Mouse (Mus musculus): ENCODE data around the gene Rgs14. TPM values are rescaled to one million over a fixed set of nuclear protein-coding genes. Genes with fewer than 3 reads are reported as not detected.

Gene Rgs14
- polyA plus RNA-seq, 1 experiment from 2014 or later = 0.29 TPM

GRCm38 (mm10) chr13:55411826-55412225, 42.3 kb downstream of the Rgs14 start:
- Histone ChIP-seq H3K4me3 (no peak overlapping the region), H3K36me3 (no peaks in the 10 kb centered on the region), H3K4me1 (replicated peaks) (peaks cover 7% of the 10 kb centered on the region), H3K4me2 (no peak overlapping the region), H3K9me3 (no peaks in the 10 kb centered on the region), H3K27me3 (peaks cover 9% of the 10 kb centered on the region; the same call in 1 of the 2 replicates), H3K9ac (no peak overlapping the region), H3K27ac (replicated peaks) (no peak overlapping the region)
- 75% methylated on average over 7 of the region's 7 CpGs for WGBS
- ATAC-seq (ENCODE audit: low FRiP score, low read depth) = no peak

- H3K36me3 ChIP-seq = no peaks in the 10 kb centered on the region
- ATAC-seq (ENCODE audit: low FRiP score, low read depth) = no peak
- H3K27ac ChIP-seq (replicated peaks) = no peak overlapping the region
- peaks cover 12% of the 10 kb centered on the region for H3K27me3 ChIP-seq
- no peak overlapping the region for H3K9ac ChIP-seq
- WGBS = 81% methylated on average over 13 of the region's 13 CpGs
- H3K4me1 ChIP-seq (replicated peaks) = peaks cover 7% of the 10 kb centered on the region
- H3K4me3 ChIP-seq = no peak overlapping the region
- no peaks in the 10 kb centered on the region for H3K9me3 ChIP-seq
- no peak overlapping the region for H3K4me2 ChIP-seq
These were observed 43.2 kb downstream of the Rgs14 start for GRCm38 (mm10) chr13:55412643-55413307.

- H3K36me3 ChIP-seq = no peaks in the 10 kb centered on the region
- H3K27ac ChIP-seq (replicated peaks) = no peak overlapping the region
- H3K9me3 ChIP-seq = no peaks in the 10 kb centered on the region
- WGBS = 82% methylated on average over 12 of the region's 12 CpGs
- peaks cover 9% of the 10 kb centered on the region for H3K4me1 ChIP-seq (replicated peaks)
- no peak overlapping the region for H3K4me2 ChIP-seq
- H3K9ac ChIP-seq = no peak overlapping the region
- no peak overlapping the region for H3K4me3 ChIP-seq
- H3K27me3 ChIP-seq = peaks cover 12% of the 10 kb centered on the region
- no peak for ATAC-seq (ENCODE audit: low FRiP score, low read depth)
These were observed 43.8 kb downstream of the Rgs14 start for GRCm38 (mm10) chr13:55413333-55413732.

- peaks cover 21% of the 10 kb centered on the region for H3K27me3 ChIP-seq
These were observed 45.3 kb downstream of the Rgs14 start, which contains the start of gene Pfn3 for GRCm38 (mm10) chr13:55414743-55415380. TSS of gene Pfn3 (minus strand) at chr13:55415232.

GRCm38 (mm10) chr13:55418004-55418403, 48.5 kb downstream of the Rgs14 start:
- Histone ChIP-seq H3K27ac (replicated peaks) (no peak overlapping the region), H3K9ac (no peak overlapping the region), H3K4me1 (replicated peaks) (peaks cover 24% of the 10 kb centered on the region), H3K9me3 (no peaks in the 10 kb centered on the region), H3K36me3 (no peaks in the 10 kb centered on the region), H3K27me3 (peaks cover 51% of the 10 kb centered on the region), H3K4me3 (0 out of 2 replicates have a peak overlapping the region, but pooled peaks have one; percentile 2), H3K4me2 (peak overlapping the region; percentile 29)
- 7% methylated on average over 12 of the region's 12 CpGs for WGBS
- ATAC-seq (ENCODE audit: low FRiP score, low read depth) = peak; percentile 50; the same call in 1 of the 2 replicates

More at GRCm38 (mm10) chr13:55414743-55415380, 45.3 kb downstream of the Rgs14 start, which contains the start of gene Pfn3:
- H3K9ac ChIP-seq = peak within 1 kb of the TSS; percentile 54
- no peaks in the 10 kb centered on the region for H3K36me3 ChIP-seq
- peaks cover 10% of the 10 kb centered on the region for H3K4me1 ChIP-seq (replicated peaks)
- H3K4me2 ChIP-seq = peak within 1 kb of the TSS; percentile 77
- peak within 1 kb of the TSS; percentile 42 for H3K4me3 ChIP-seq
- 6% methylated on average over 41 of the region's 41 CpGs for WGBS
- H3K9me3 ChIP-seq = no peaks in the 10 kb centered on the region
- H3K27ac ChIP-seq (replicated peaks) = peak within 1 kb of the TSS; percentile 6; the same call in 1 of the 2 replicates
- ATAC-seq (ENCODE audit: low FRiP score, low read depth) = peak; percentile 79

GRCm38 (mm10) chr13:55419142-55419541, 49.6 kb downstream of the Rgs14 start:
- peaks cover 24% of the 10 kb centered on the region for H3K4me1 ChIP-seq (replicated peaks)
- H3K27ac ChIP-seq (replicated peaks) = no peak overlapping the region
- no peaks in the 10 kb centered on the region for H3K36me3 ChIP-seq
- H3K4me3 ChIP-seq = no peak overlapping the region
- H3K4me2 ChIP-seq = no peak overlapping the region
- H3K27me3 ChIP-seq = peaks cover 45% of the 10 kb centered on the region
- no peak overlapping the region for H3K9ac ChIP-seq
- ATAC-seq (ENCODE audit: low FRiP score, low read depth) = no peak
- 87% methylated on average over 5 of the region's 5 CpGs for WGBS
- H3K9me3 ChIP-seq = no peaks in the 10 kb centered on the region

- H3K9ac ChIP-seq = no peak overlapping the region
- peaks cover 17% of the 10 kb centered on the region for H3K4me1 ChIP-seq (replicated peaks)
- H3K36me3 ChIP-seq = no peaks in the 10 kb centered on the region
- H3K27ac ChIP-seq (replicated peaks) = no peak overlapping the region
- 32% methylated on average over 51 of the region's 51 CpGs for WGBS
- H3K27me3 ChIP-seq = peaks cover 43% of the 10 kb centered on the region
- no peak overlapping the region; the same call in 1 of the 2 replicates for H3K4me2 ChIP-seq
- no peaks in the 10 kb centered on the region for H3K9me3 ChIP-seq
- peak; percentile 9; the same call in 1 of the 2 replicates for ATAC-seq (ENCODE audit: low FRiP score, low read depth)
- H3K4me3 ChIP-seq = no peak overlapping the region
These were observed 50.7 kb downstream of the Rgs14 start for GRCm38 (mm10) chr13:55420018-55420932.

- peak; percentile 83 for ATAC-seq (ENCODE audit: low FRiP score, low read depth)
- Histone ChIP-seq H3K9me3 (no peaks in the 10 kb centered on the region), H3K36me3 (no peaks in the 10 kb centered on the region), H3K27me3 (peaks cover 43% of the 10 kb centered on the region), H3K4me2 (peak overlapping the region; percentile 49), H3K4me3 (peak overlapping the region; percentile 20), H3K9ac (no peak overlapping the region), H3K27ac (replicated peaks) (no peak overlapping the region), H3K4me1 (replicated peaks) (peaks cover 17% of the 10 kb centered on the region)
- 16% methylated on average over 35 of the region's 35 CpGs for WGBS
These were observed 51.6 kb downstream of the Rgs14 start for GRCm38 (mm10) chr13:55420933-55421800.

GRCm38 (mm10) chr13:55426613-55427012, 57.1 kb downstream of the Rgs14 start, which contains the start of gene F12:
TSS of gene F12 (minus strand) at chr13:55426793.
- H3K4me1 ChIP-seq (replicated peaks) = peaks cover under 1% of the 10 kb centered on the region; the same call in 1 of the 2 replicates
- WGBS = 91% methylated on average over 10 of the region's 10 CpGs
- H3K9me3 ChIP-seq = no peaks in the 10 kb centered on the region
- no peak within 1 kb of the TSS for H3K4me3 ChIP-seq
- H3K36me3 ChIP-seq = no peaks in the 10 kb centered on the region
- H3K27ac ChIP-seq (replicated peaks) = no peak within 1 kb of the TSS
- ATAC-seq (ENCODE audit: low FRiP score, low read depth) = no peak
- H3K4me2 ChIP-seq = no peak within 1 kb of the TSS
- H3K9ac ChIP-seq = no peak within 1 kb of the TSS
- peaks cover 12% of the 10 kb centered on the region for H3K27me3 ChIP-seq

- no peak overlapping the region for H3K27ac ChIP-seq (replicated peaks)
- no peak for ATAC-seq (ENCODE audit: low FRiP score, low read depth)
- no peaks in the 10 kb centered on the region for H3K9me3 ChIP-seq
- H3K27me3 ChIP-seq = no peaks in the 10 kb centered on the region
- WGBS = 75% methylated on average over 12 of the region's 12 CpGs
- no peak overlapping the region for H3K4me3 ChIP-seq
- no peak overlapping the region for H3K4me2 ChIP-seq
- H3K9ac ChIP-seq = no peak overlapping the region
- no peaks in the 10 kb centered on the region for H3K36me3 ChIP-seq
- no peaks in the 10 kb centered on the region for H3K4me1 ChIP-seq (replicated peaks)
These were observed 59.8 kb downstream of the Rgs14 start for GRCm38 (mm10) chr13:55429226-55429888.
